17 mouse cellular contexts compared by ENCODE assay signal in genomic region chr11:59636695-59637414, GRCm38 (mm10). TPM values are rescaled to one million over a fixed set of nuclear protein-coding genes. Genes with fewer than 3 reads are reported as not detected.
A peak's percentile ranks its signal among the peaks of the same experiment; 100 is the strongest.
DNase-seq lines count a peak whose midpoint lies in the region; ATAC-seq and TF ChIP-seq lines count a peak whose summit lies in the region.
"Had no signal": no experiment of that assay in that cellular context is flagged by ENCODE, and none has a peak within 500 bp of the region (broad histone marks: within the 10 kb centered on the region; RNA-seq: fewer than 3 reads in every experiment).

No protein-coding gene starts in this region.

- H3K4me1 ChIP-seq in hindbrain, embryonic 14.5 days (replicated peaks; ENCODE audit: control insufficient read depth, insufficient read depth, low read length): no peaks in the 10 kb centered on the region
- H3K4me1 ChIP-seq: hindbrain, embryonic 12.5 days had no signal

- peak overlapping the region; percentile 25 for H3K27ac ChIP-seq in gastrocnemius, adult 2 months
- no peak overlapping the region for H3K27ac ChIP-seq in hindbrain, embryonic 14.5 days
- H3K27ac ChIP-seq: hindbrain, embryonic 12.5 days; limb, embryonic 13.5 days; stomach, embryonic 15.5 days had no signal

- no peak overlapping the region for H3K4me3 ChIP-seq in gastrocnemius, adult 2 months
- H3K4me3 ChIP-seq in hindbrain, embryonic 14.5 days (replicated peaks; ENCODE audit: low read length): no peak overlapping the region
- H3K4me3 ChIP-seq: hindbrain, embryonic 12.5 days; limb, embryonic 13.5 days; stomach, embryonic 15.5 days had no signal

- DNase-seq in gastrocnemius, adult 2 months: no peak
- DNase-seq in gastrocnemius, postnatal 14 days: no peak
- peak; percentile 32 for DNase-seq in A20 (ENCODE audit: low read depth, low spot score)
- no peak for DNase-seq in hindbrain, embryonic 14.5 days (ENCODE audit: low spot score)
- no peak for DNase-seq in left cerebral cortex, postnatal 14 days (ENCODE audit: low spot score in 2 of 2)
- no peak for DNase-seq in left cerebral cortex, postnatal 36 days (ENCODE audit: low spot score in 2 of 2)
- DNase-seq: embryo, embryonic 11 days; layer of hippocampus, adult 9-11 months had no signal

- intact Hi-C loops in gastrocnemius, adult 2 months (cut with DNase I): loop anchor here (2.0 kb wide), 1 partner anchor 24 kb away; the partner anchor contains the start of gene Mprip
- intact Hi-C loops in gastrocnemius, postnatal 14 days (cut with DNase I; ENCODE audit: low total_unique reads): no loop called here
- intact Hi-C loops in left cerebral cortex, postnatal 14 days (cut with DNase I): no loop called here
- intact Hi-C loops in left cerebral cortex, postnatal 36 days (cut with DNase I): no loop called here

- no peak overlapping the region for H3K4me2 ChIP-seq in hindbrain, embryonic 14.5 days (replicated peaks)
- H3K4me2 ChIP-seq: hindbrain, embryonic 12.5 days; limb, embryonic 13.5 days; stomach, embryonic 15.5 days had no signal

- 74% methylated on average over 7 of the region's 7 CpGs for WGBS in hindbrain, embryonic 14.5 days

- no peaks in the 10 kb centered on the region for H3K9me3 ChIP-seq in hindbrain, embryonic 14.5 days (ENCODE audit: control insufficient read depth, low read length)
- H3K9me3 ChIP-seq: hindbrain, embryonic 12.5 days; stomach, embryonic 15.5 days had no signal

- no peaks in the 10 kb centered on the region for H3K36me3 ChIP-seq in hindbrain, embryonic 14.5 days (replicated peaks; ENCODE audit: control insufficient read depth, insufficient read depth)
- H3K36me3 ChIP-seq: hindbrain, embryonic 12.5 days; limb, embryonic 13.5 days; stomach, embryonic 15.5 days had no signal

- no peak overlapping the region for H3K9ac ChIP-seq in hindbrain, embryonic 14.5 days
- H3K9ac ChIP-seq: hindbrain, embryonic 12.5 days; limb, embryonic 13.5 days; stomach, embryonic 15.5 days had no signal

- TF ChIP-seq CTCF in gastrocnemius, adult 2 months (IDR thresholded peaks at IDR 0.05): no peak

- ATAC-seq in granulocyte monocyte progenitor cell, adult 5-6 weeks (replicated peaks; ENCODE audit: poor library complexity, severe bottlenecking): peak; percentile 96
- 0 out of 2 replicates have a peak, but pooled peaks have one; percentile 15 for ATAC-seq in megakaryocyte-erythroid progenitor cell, adult 5-6 weeks (replicated peaks; ENCODE audit: low FRiP score, low TSS enrichment, poor library complexity, severe bottlenecking)
- ATAC-seq in hindbrain, embryonic 14.5 days (ENCODE audit: low FRiP score): no peak

- H3K27me3 ChIP-seq in hindbrain, embryonic 14.5 days (ENCODE audit: control insufficient read depth, insufficient read depth, low read length): no peaks in the 10 kb centered on the region
- H3K27me3 ChIP-seq: hindbrain, embryonic 12.5 days; limb, embryonic 13.5 days; stomach, embryonic 15.5 days had no signal

RNA-seq across cellular contexts. Expression of gene Mprip, which starts 24.2 kb away (rescaled TPM):
- total RNA-seq in gastrocnemius, adult 2 months (2021): 10 to 100 TPM; 75.6 to 87.2 TPM
- total RNA-seq in gastrocnemius, postnatal 14 days (2021): 100 to 1,000 TPM in 1 of 2 experiments, 10 to 100 TPM in 1; 94.7 to 120 TPM
- total RNA-seq in granulocyte monocyte progenitor cell, adult 5-6 weeks (2014; fragmentation: Nextera tagmentation): 50.1 and 70.7 TPM in 2 replicates
- 56.4 and 71.4 TPM in 2 replicates for total RNA-seq in granulocyte monocyte progenitor cell, adult 5-6 weeks (2017)
- 53.1 and 65.7 TPM in 2 replicates for total RNA-seq in megakaryocyte-erythroid progenitor cell, adult 5-6 weeks (2014; fragmentation: Nextera tagmentation)
- total RNA-seq in megakaryocyte-erythroid progenitor cell, adult 5-6 weeks (2017): 71.1 and 75.5 TPM in 2 replicates
- polyA plus RNA-seq in hindbrain, embryonic 14.5 days (2014; fragmentation: Nextera tagmentation; extraction: Ambion mirVana): 68.1 and 71.5 TPM in 2 replicates
- 100 to 1,000 TPM; 249 to 264 TPM for total RNA-seq in left cerebral cortex, postnatal 14 days (2021)
- total RNA-seq in left cerebral cortex, postnatal 36 days (2021): 100 to 1,000 TPM; 293 to 299 TPM

RNA-seq across cellular contexts. Expression of gene Olfr223, which starts 43.8 kb away (rescaled TPM):
- total RNA-seq in gastrocnemius, adult 2 months (2021): not detected
- total RNA-seq in gastrocnemius, postnatal 14 days (2021): not detected
- total RNA-seq in granulocyte monocyte progenitor cell, adult 5-6 weeks (2014; fragmentation: Nextera tagmentation): not detected in 2 replicates
- not detected in 2 replicates for total RNA-seq in granulocyte monocyte progenitor cell, adult 5-6 weeks (2017)
- total RNA-seq in megakaryocyte-erythroid progenitor cell, adult 5-6 weeks (2014; fragmentation: Nextera tagmentation): not detected in 2 replicates
- total RNA-seq in megakaryocyte-erythroid progenitor cell, adult 5-6 weeks (2017): not detected in 2 replicates
- not detected in 2 replicates for polyA plus RNA-seq in hindbrain, embryonic 14.5 days (2014; fragmentation: Nextera tagmentation; extraction: Ambion mirVana)
- total RNA-seq in left cerebral cortex, postnatal 14 days (2021): not detected
- total RNA-seq in left cerebral cortex, postnatal 36 days (2021): not detected
- total RNA-seq: adrenal gland, postnatal 14 days; heart, adult 8-10 months had no signal
- polyA plus RNA-seq: hindbrain, embryonic 12.5 days; kidney, embryonic 14.5 days; limb, embryonic 13.5 days; neural tube, embryonic 11.5 days; stomach, embryonic 15.5 days had no signal
